Mouse (Mus musculus) adrenal gland, adult (tissue): Measurements from ENCODE around the gene Fbxl19.

Source experiments
- DNase-seq, 2 experiments: peaks; one replicate each; pipeline ENCODE4 v3.0.0; 2022 to 2023; ENCODE audit warnings: low spot score in 1 of 2; ENCODE audit not compliant: inconsistent age in 2 of 2

Fbxl19 gene

DNA sequence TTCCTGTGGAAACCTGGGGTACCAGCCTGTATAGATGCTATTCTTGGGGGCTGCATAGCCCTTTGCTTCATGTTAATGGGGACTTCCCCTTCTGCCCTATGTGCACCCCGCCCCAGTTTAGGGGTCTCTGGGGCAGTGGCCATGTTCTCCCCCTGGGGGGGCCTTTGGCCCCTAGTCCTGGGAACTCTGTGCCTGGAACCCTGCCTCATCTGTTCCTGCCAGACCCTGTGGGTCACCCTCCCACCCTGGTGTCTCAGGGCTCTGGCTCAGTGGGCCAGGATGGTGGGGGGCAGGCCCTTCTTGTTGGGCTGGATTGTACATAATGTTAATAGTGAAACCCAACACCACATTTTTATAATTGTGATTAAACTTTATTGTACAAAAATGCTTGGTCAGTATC is 55.4 kb downstream of the Fbxl19 start:
- DNase-seq = peak in 1 of 2 experiments; percentile 54

DNA sequence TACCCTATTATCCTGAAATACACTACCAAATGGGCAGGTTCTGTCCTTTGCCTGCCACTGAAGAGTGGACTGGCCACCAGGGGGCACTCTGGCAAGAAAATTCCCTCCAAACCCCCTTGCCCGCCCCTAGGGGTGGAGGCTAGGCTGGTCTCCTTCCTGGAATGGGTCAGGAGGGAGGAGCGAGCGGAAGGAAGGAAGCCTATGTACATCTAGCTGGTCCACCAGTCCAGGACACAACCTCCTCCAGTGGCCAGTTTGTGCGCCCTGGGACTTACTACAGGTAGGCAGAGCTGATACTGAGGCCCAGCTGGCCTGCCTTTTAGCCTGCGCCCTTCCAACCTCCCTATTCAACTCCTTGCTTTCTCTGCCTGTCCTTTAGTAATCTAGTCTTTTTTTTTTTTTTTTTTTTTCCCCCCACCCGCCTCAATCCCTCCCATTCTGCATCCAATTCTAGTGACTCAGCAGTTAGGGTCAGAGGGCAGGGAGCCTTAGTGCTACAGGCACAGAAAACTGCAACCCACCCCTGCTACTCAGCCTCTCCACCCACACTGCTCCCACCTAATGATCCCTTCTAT is 56.2 kb downstream of the Fbxl19 start, which contains the start of gene Hsd3b7:
Gene Hsd3b7, plus strand, starts transcription at position 170 of the 575 bp plus-strand sequence.
- DNase-seq = peak; percentile 95 to 98

- DNase-seq = peak; percentile 42 to 61
Measured at GRCm38 (mm10) chr7:127801010-127801621, 56.8 kb downstream of the Fbxl19 start.

DNA sequence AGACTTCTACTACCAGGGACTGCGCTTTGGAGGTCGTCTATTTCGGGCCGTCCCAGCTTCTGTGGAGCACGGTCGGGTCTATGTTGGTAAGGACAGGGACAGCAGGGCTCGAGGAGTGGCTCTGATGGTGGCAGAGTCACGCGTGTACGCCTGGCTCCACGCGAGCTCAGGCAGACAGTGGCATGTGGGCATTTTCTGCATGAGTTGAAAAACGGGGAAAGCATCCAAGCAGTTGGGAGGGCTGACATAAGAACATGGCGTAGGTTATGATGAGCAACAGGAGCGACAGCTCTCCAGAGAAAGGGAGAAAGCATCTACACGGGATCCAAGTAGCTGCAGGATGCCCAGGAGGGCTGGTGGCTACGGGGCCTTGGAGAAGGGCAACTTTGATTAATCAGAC is 58.0 kb downstream of the Fbxl19 start:
- no peak for DNase-seq

- no peak for DNase-seq
Measured at GRCm38 (mm10) chr7:127808821-127809220, 64.5 kb downstream of the Fbxl19 start.

- DNase-seq = no peak
Measured at GRCm38 (mm10) chr7:127809846-127810245, 65.5 kb downstream of the Fbxl19 start.

GRCm38 (mm10) chr7:127810650-127811049 is 66.3 kb downstream of the Fbxl19 start:
- no peak for DNase-seq

DNA sequence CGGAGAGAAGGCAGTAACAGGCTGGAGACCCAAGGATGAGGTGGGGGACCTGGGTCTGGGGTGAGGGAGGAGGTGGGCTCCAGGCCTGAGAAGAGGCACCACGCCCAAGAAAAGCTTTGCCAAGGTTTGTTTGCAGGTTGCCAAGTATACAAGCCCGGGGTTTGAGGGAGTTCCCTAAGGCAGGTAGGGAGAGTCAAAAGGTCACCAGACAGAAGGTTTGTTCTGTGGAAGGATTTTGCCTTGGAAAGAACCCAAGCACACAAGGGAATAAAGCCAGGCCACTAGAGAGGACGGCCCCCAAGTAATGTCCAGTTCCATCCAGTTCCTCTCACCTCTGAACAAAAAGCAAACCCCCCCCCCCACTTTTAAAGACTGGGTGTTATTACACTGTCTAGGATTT is 66.9 kb downstream of the Fbxl19 start:
- DNase-seq = no peak

GRCm38 (mm10) chr7:127812292-127812691 is 67.9 kb downstream of the Fbxl19 start:
- DNase-seq = peak in 1 of 2 experiments; percentile 82

DNA sequence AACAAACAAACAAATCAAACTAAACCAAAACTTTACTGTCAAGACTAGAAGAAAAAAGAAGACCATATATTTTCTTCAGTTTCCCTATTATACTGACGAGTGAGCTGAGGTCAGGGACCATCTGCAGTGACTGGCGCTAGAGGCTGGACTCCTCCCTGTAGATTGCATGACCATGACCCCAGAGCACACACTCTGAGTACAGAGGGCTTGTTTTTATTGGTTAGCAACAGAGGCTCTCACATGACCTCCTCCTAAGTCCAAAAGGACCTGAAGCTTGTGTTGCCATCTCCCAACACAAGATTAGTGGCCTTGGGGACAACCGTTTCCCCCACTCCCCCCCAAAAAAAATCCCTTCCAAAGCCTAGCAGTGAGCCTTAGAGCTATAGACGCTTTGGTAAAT is 69.5 kb downstream of the Fbxl19 start:
- peak in 1 of 2 experiments; percentile 68 for DNase-seq

DNA sequence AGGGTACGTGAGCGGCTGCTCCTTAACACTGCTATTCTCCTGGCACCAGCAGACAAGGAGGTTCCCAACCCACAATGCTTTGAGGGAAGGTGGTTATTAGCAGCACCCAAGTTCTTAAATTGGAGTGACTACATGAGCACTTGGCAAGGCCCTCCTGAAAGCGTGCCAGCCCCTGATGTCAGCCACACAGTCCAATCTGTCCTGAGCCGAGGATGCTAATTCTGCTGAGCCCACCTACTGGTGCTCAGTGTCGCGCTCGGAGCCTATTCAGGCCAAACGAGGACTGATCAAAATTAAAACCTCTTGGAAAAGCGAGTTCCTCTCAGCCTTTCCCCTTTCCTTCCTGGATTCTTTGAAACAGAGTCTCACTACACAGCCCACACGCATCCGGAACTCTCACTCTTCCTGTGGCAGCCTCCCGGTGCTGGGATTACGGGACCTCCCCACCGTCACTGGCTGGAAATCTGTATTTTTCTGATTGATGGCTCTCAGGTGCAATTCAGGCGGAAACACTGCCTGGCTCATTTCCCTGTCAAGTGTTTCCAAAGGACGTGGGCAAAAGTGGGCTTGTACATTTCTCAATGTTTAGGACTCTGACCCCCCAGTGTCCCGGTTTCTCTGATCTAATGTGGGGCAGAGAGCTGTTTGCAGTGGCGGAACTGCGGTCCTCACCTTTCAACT is 70.0 kb downstream of the Fbxl19 start:
- peak; percentile 63 to 82 for DNase-seq

- DNase-seq = no peak
Measured at GRCm38 (mm10) chr7:127815116-127815665, 70.8 kb downstream of the Fbxl19 start.

- peak in 1 of 2 experiments; percentile 72 for DNase-seq
Measured at GRCm38 (mm10) chr7:127815954-127816821, 71.8 kb downstream of the Fbxl19 start.

GRCm38 (mm10) chr7:127817053-127817452 is 72.7 kb downstream of the Fbxl19 start:
- no peak for DNase-seq

GRCm38 (mm10) chr7:127817776-127818175 is 73.4 kb downstream of the Fbxl19 start:
- no peak for DNase-seq
